Mouse (Mus musculus): Measurements from ENCODE around the gene Matk. TPM values are rescaled to one million over a fixed set of nuclear protein-coding genes. Genes with fewer than 3 reads are reported as not detected.
A peak's percentile ranks its signal among the peaks of the same experiment; 100 is the strongest.

Matk gene
- polyA plus RNA-seq, 1 experiment from 2014 or later: 1.7 TPM

GRCm38 (mm10) chr10:81268643-81269412 is 16.1 kb downstream of the Matk start:
- H3K9ac ChIP-seq (ENCODE audit: low read depth, low read length): peak overlapping the region; percentile 85
- peak overlapping the region; percentile 68 for H3K4me3 ChIP-seq (ENCODE audit: low read depth, low read length)
- no peak overlapping the region for H3K27ac ChIP-seq (ENCODE audit: low read depth, low read length)
- ATAC-seq (replicated peaks; ENCODE audit: insufficient number of reproducible peaks, low FRiP score, low TSS enrichment): no peak
- peaks cover 13% of the 10 kb centered on the region for H3K4me1 ChIP-seq (ENCODE audit: control insufficient read depth, insufficient read depth, low read length)
- WGBS (ENCODE audit: insufficient replicate concordance): 72% methylated on average over 16 of the region's 16 CpGs
- H3K9me3 ChIP-seq (replicated peaks; ENCODE audit: control insufficient read depth, low read length): no peaks in the 10 kb centered on the region
- H3K4me2 ChIP-seq: peak overlapping the region; percentile 81
- no peaks in the 10 kb centered on the region for H3K27me3 ChIP-seq (ENCODE audit: control insufficient read depth, insufficient read depth, low read length)
- peaks cover 16% of the 10 kb centered on the region for H3K36me3 ChIP-seq (ENCODE audit: control insufficient read depth, insufficient read depth, low read length)

- Histone ChIP-seq H3K4me2 (no peak overlapping the region), H3K36me3 (ENCODE audit: control insufficient read depth, insufficient read depth, low read length) (peaks cover 10% of the 10 kb centered on the region), H3K9ac (ENCODE audit: low read depth, low read length) (no peak overlapping the region), H3K27me3 (ENCODE audit: control insufficient read depth, insufficient read depth, low read length) (peaks cover 5% of the 10 kb centered on the region), H3K4me1 (ENCODE audit: control insufficient read depth, insufficient read depth, low read length) (peaks cover 8% of the 10 kb centered on the region), H3K4me3 (ENCODE audit: low read depth, low read length) (no peak overlapping the region), H3K9me3 (replicated peaks; ENCODE audit: control insufficient read depth, low read length) (no peaks in the 10 kb centered on the region), H3K27ac (ENCODE audit: low read depth, low read length) (no peak overlapping the region)
- no peak for ATAC-seq (replicated peaks; ENCODE audit: insufficient number of reproducible peaks, low FRiP score, low TSS enrichment)
- 97% methylated on average over 21 of the region's 21 CpGs for WGBS (ENCODE audit: insufficient replicate concordance)
Observed at GRCm38 (mm10) chr10:81272356-81272755, 19.6 kb downstream of the Matk start.

GRCm38 (mm10) chr10:81273842-81274241 is 21.1 kb downstream of the Matk start:
- H3K27me3 ChIP-seq (ENCODE audit: control insufficient read depth, insufficient read depth, low read length): peaks cover 14% of the 10 kb centered on the region
- WGBS (ENCODE audit: insufficient replicate concordance): 90% methylated on average over 19 of the region's 19 CpGs
- ATAC-seq (replicated peaks; ENCODE audit: insufficient number of reproducible peaks, low FRiP score, low TSS enrichment): no peak
- no peak overlapping the region for H3K4me2 ChIP-seq
- H3K27ac ChIP-seq (ENCODE audit: low read depth, low read length): no peak overlapping the region
- H3K4me1 ChIP-seq (ENCODE audit: control insufficient read depth, insufficient read depth, low read length): peaks cover 3% of the 10 kb centered on the region
- H3K9me3 ChIP-seq (replicated peaks; ENCODE audit: control insufficient read depth, low read length): no peaks in the 10 kb centered on the region
- H3K4me3 ChIP-seq (ENCODE audit: low read depth, low read length): no peak overlapping the region
- H3K36me3 ChIP-seq (ENCODE audit: control insufficient read depth, insufficient read depth, low read length): peaks cover 10% of the 10 kb centered on the region
- no peak overlapping the region for H3K9ac ChIP-seq (ENCODE audit: low read depth, low read length)

GRCm38 (mm10) chr10:81277676-81278075 is 24.9 kb downstream of the Matk start:
- Histone ChIP-seq H3K4me3 (ENCODE audit: low read depth, low read length) (no peak overlapping the region), H3K4me2 (no peak overlapping the region), H3K36me3 (ENCODE audit: control insufficient read depth, insufficient read depth, low read length) (peaks cover under 1% of the 10 kb centered on the region), H3K4me1 (ENCODE audit: control insufficient read depth, insufficient read depth, low read length) (peaks cover 5% of the 10 kb centered on the region; the same call in 1 of the 2 replicates), H3K27me3 (ENCODE audit: control insufficient read depth, insufficient read depth, low read length) (peaks cover 42% of the 10 kb centered on the region), H3K27ac (ENCODE audit: low read depth, low read length) (no peak overlapping the region), H3K9me3 (replicated peaks; ENCODE audit: control insufficient read depth, low read length) (no peaks in the 10 kb centered on the region), H3K9ac (ENCODE audit: low read depth, low read length) (no peak overlapping the region)
- ATAC-seq (replicated peaks; ENCODE audit: insufficient number of reproducible peaks, low FRiP score, low TSS enrichment): no peak
- WGBS (ENCODE audit: insufficient replicate concordance): 60% methylated on average over 22 of the region's 22 CpGs

- WGBS (ENCODE audit: insufficient replicate concordance): 23% methylated on average over 10 of the region's 10 CpGs
- H3K9ac ChIP-seq (ENCODE audit: low read depth, low read length): no peak overlapping the region
- no peaks in the 10 kb centered on the region; the same call in 1 of the 2 replicates for H3K36me3 ChIP-seq (ENCODE audit: control insufficient read depth, insufficient read depth, low read length)
- peaks cover 61% of the 10 kb centered on the region for H3K27me3 ChIP-seq (ENCODE audit: control insufficient read depth, insufficient read depth, low read length)
- H3K4me1 ChIP-seq (ENCODE audit: control insufficient read depth, insufficient read depth, low read length): peaks cover 5% of the 10 kb centered on the region; the same call in 1 of the 2 replicates
- no peak for ATAC-seq (replicated peaks; ENCODE audit: insufficient number of reproducible peaks, low FRiP score, low TSS enrichment)
- H3K4me2 ChIP-seq: no peak overlapping the region
- no peaks in the 10 kb centered on the region for H3K9me3 ChIP-seq (replicated peaks; ENCODE audit: control insufficient read depth, low read length)
- H3K4me3 ChIP-seq (ENCODE audit: low read depth, low read length): no peak overlapping the region
- H3K27ac ChIP-seq (ENCODE audit: low read depth, low read length): no peak overlapping the region
Observed at GRCm38 (mm10) chr10:81279496-81279895, 26.8 kb downstream of the Matk start.

GRCm38 (mm10) chr10:81284189-81284588 is 31.5 kb downstream of the Matk start:
- Histone ChIP-seq H3K27ac (ENCODE audit: low read depth, low read length) (no peak overlapping the region), H3K4me1 (ENCODE audit: control insufficient read depth, insufficient read depth, low read length) (peaks cover 3% of the 10 kb centered on the region; the same call in 1 of the 2 replicates), H3K36me3 (ENCODE audit: control insufficient read depth, insufficient read depth, low read length) (no peaks in the 10 kb centered on the region), H3K4me3 (ENCODE audit: low read depth, low read length) (no peak overlapping the region), H3K9me3 (replicated peaks; ENCODE audit: control insufficient read depth, low read length) (no peaks in the 10 kb centered on the region), H3K4me2 (no peak overlapping the region; the same call in 1 of the 2 replicates), H3K9ac (ENCODE audit: low read depth, low read length) (no peak overlapping the region), H3K27me3 (ENCODE audit: control insufficient read depth, insufficient read depth, low read length) (peaks cover 62% of the 10 kb centered on the region)
- ATAC-seq (replicated peaks; ENCODE audit: insufficient number of reproducible peaks, low FRiP score, low TSS enrichment): no peak
- 37% methylated on average over 6 of the region's 6 CpGs for WGBS (ENCODE audit: insufficient replicate concordance)

- no peak for ATAC-seq (replicated peaks; ENCODE audit: insufficient number of reproducible peaks, low FRiP score, low TSS enrichment)
- WGBS (ENCODE audit: insufficient replicate concordance): 10% methylated on average over 17 of the region's 17 CpGs
- Histone ChIP-seq H3K9me3 (replicated peaks; ENCODE audit: control insufficient read depth, low read length) (no peaks in the 10 kb centered on the region), H3K27me3 (ENCODE audit: control insufficient read depth, insufficient read depth, low read length) (peaks cover 61% of the 10 kb centered on the region), H3K9ac (ENCODE audit: low read depth, low read length) (no peak overlapping the region), H3K36me3 (ENCODE audit: control insufficient read depth, insufficient read depth, low read length) (no peaks in the 10 kb centered on the region), H3K4me2 (peak overlapping the region; percentile 86; the same call in 1 of the 2 replicates), H3K4me1 (ENCODE audit: control insufficient read depth, insufficient read depth, low read length) (no peaks in the 10 kb centered on the region), H3K27ac (ENCODE audit: low read depth, low read length) (no peak overlapping the region), H3K4me3 (ENCODE audit: low read depth, low read length) (peak overlapping the region; percentile 51; the same call in 1 of the 2 replicates)
Observed at GRCm38 (mm10) chr10:81284719-81285118, 32.0 kb downstream of the Matk start.

- Histone ChIP-seq H3K9me3 (replicated peaks; ENCODE audit: control insufficient read depth, low read length) (no peaks in the 10 kb centered on the region), H3K36me3 (ENCODE audit: control insufficient read depth, insufficient read depth, low read length) (no peaks in the 10 kb centered on the region), H3K4me3 (ENCODE audit: low read depth, low read length) (peak overlapping the region; percentile 51), H3K27ac (ENCODE audit: low read depth, low read length) (no peak overlapping the region), H3K27me3 (ENCODE audit: control insufficient read depth, insufficient read depth, low read length) (peaks cover 61% of the 10 kb centered on the region), H3K9ac (ENCODE audit: low read depth, low read length) (peak overlapping the region; percentile 71), H3K4me2 (peak overlapping the region; percentile 86), H3K4me1 (ENCODE audit: control insufficient read depth, insufficient read depth, low read length) (peaks cover 4% of the 10 kb centered on the region; the same call in 1 of the 2 replicates)
- ATAC-seq (replicated peaks; ENCODE audit: insufficient number of reproducible peaks, low FRiP score, low TSS enrichment): peak; percentile 58
- 1% methylated on average over 54 of the region's 54 CpGs for WGBS (ENCODE audit: insufficient replicate concordance)
Observed at GRCm38 (mm10) chr10:81285694-81286450, 33.1 kb downstream of the Matk start.

All from heart, embryonic 11.5 days (tissue).